Mouse (Mus musculus) embryonic facial prominence, embryonic 11.5 days (tissue): ENCODE results near the gene Rassf5. TPM values are rescaled to one million over a fixed set of nuclear protein-coding genes. Genes with fewer than 3 reads are reported as not detected.

ENCODE experiments used
- ATAC-seq: fragments of 200-750 bp; cut with Nextera tagmentation; replicated peaks from 2 replicates; pipeline ENCODE4 v1.8.0; 2017; ENCODE audit warnings: low read depth; ENCODE audit not compliant: insufficient number of reproducible peaks, low FRiP score, low TSS enrichment
- DNase-seq: peaks from one replicate; pipeline ENCODE4 v3.0.0-alpha.2; 2015; ENCODE audit warnings: low spot score
- H3K27ac ChIP-seq: fragments of 300-500 bp; sonication (generic); replicated peaks from 2 replicates; pipeline ENCODE4 v1.5.1; 2014; ENCODE audit warnings: mild to moderate bottlenecking, low read depth, low read length, control low read depth
- H3K27me3 ChIP-seq: fragments of 300-500 bp; sonication (generic); 2 replicates; pipeline ENCODE4 v1.6.1; 2014; ENCODE audit warnings: mild to moderate bottlenecking, low read length, moderate library complexity, mixed read lengths; ENCODE audit not compliant: control insufficient read depth, insufficient read depth
- H3K36me3 ChIP-seq: fragments of 300-500 bp; sonication (generic); replicated peaks from 2 replicates; pipeline ENCODE4 v1.6.1; 2014; ENCODE audit warnings: low read depth, mild to moderate bottlenecking, low read length, moderate library complexity, mixed read lengths; ENCODE audit not compliant: control insufficient read depth, insufficient read depth
- H3K4me1 ChIP-seq: fragments of 300-500 bp; sonication (generic); 2 replicates; pipeline ENCODE4 v1.6.1; 2014; ENCODE audit warnings: low read length, mixed read lengths; ENCODE audit not compliant: control insufficient read depth, insufficient read depth
- H3K4me2 ChIP-seq: fragments of 300-500 bp; sonication (generic); 2 replicates; pipeline ENCODE4 v1.6.1; 2014; ENCODE audit warnings: low read depth, mild to moderate bottlenecking, control low read depth, low read length, moderate library complexity
- H3K4me3 ChIP-seq: fragments of 300-500 bp; sonication (generic); 2 replicates; pipeline ENCODE4 v1.5.1; 2014; ENCODE audit warnings: low read depth, low read length, control low read depth
- H3K9ac ChIP-seq: fragments of 300-500 bp; sonication (generic); replicated peaks from 2 replicates; pipeline ENCODE4 v1.6.1; 2014; ENCODE audit warnings: mild to moderate bottlenecking, control low read depth, low read length
- H3K9me3 ChIP-seq: fragments of 300-500 bp; sonication (generic); replicated peaks from 2 replicates; pipeline ENCODE4 v1.6.1; 2016; ENCODE audit warnings: mild to moderate bottlenecking, low read length, inconsistent platforms, mixed read lengths; ENCODE audit not compliant: control insufficient read depth
- WGBS: fragments of 180-500 bp; shearing (Covaris S2); extraction: QIAGEN DNeasy Blood & Tissue Kit; methylation state at CpG from one replicate; pipeline ENCODE4 v1.1.7; 2014; 5-methylcytosine and 5-hydroxymethylcytosine counted together
- polyA plus RNA-seq: library from polyadenylated mRNA; unstranded; fragments of >200 nt; fragmentation: Nextera tagmentation; extraction: Ambion mirVana; gene quantifications from 2 replicates; pipeline ENCODE4 v1.2.1, GENCODE M21; 2014

Rassf5 gene
- polyA plus RNA-seq, 1 experiment from 2014 or later, result 1.1 TPM

- WGBS, result 66% methylated on average over 12 of the region's 12 CpGs
- no peak for DNase-seq
Observed at GRCm38 (mm10) chr1:131233527-131233926, 11.5 kb downstream of the Rassf5 start.

GRCm38 (mm10) chr1:131228659-131229058, 16.4 kb downstream of the Rassf5 start:
- Histone ChIP-seq H3K4me3 (no peak overlapping the region), H3K4me2 (no peak overlapping the region), H3K4me1 (no peaks in the 10 kb centered on the region), H3K9ac (no peak overlapping the region), H3K27me3 (no peaks in the 10 kb centered on the region), H3K9me3 (no peaks in the 10 kb centered on the region), H3K36me3 (no peaks in the 10 kb centered on the region), H3K27ac (no peak overlapping the region)
- 91% methylated on average over 5 of the region's 5 CpGs for WGBS
- no peak for DNase-seq
- ATAC-seq, result no peak

More at GRCm38 (mm10) chr1:131233527-131233926, 11.5 kb downstream of the Rassf5 start:
- Histone ChIP-seq H3K4me3 (no peak overlapping the region), H3K4me1 (no peaks in the 10 kb centered on the region), H3K27ac (no peak overlapping the region), H3K36me3 (no peaks in the 10 kb centered on the region), H3K9me3 (no peaks in the 10 kb centered on the region), H3K27me3 (no peaks in the 10 kb centered on the region), H3K9ac (no peak overlapping the region), H3K4me2 (no peak overlapping the region)
- ATAC-seq, result no peak

GRCm38 (mm10) chr1:131228225-131228624, 16.8 kb downstream of the Rassf5 start:
- ATAC-seq (no peak), DNase-seq (no peak)
- 70% methylated on average over 7 of the region's 7 CpGs for WGBS
- no peak overlapping the region for H3K4me2 ChIP-seq
- H3K9me3 ChIP-seq, result no peaks in the 10 kb centered on the region
- no peaks in the 10 kb centered on the region for H3K36me3 ChIP-seq
- H3K4me3 ChIP-seq, result no peak overlapping the region
- no peak overlapping the region for H3K27ac ChIP-seq
- H3K4me1 ChIP-seq, result no peaks in the 10 kb centered on the region
- H3K9ac ChIP-seq, result no peak overlapping the region
- no peaks in the 10 kb centered on the region for H3K27me3 ChIP-seq

- H3K4me2 ChIP-seq, result no peak overlapping the region
- H3K36me3 ChIP-seq, result no peaks in the 10 kb centered on the region
- ATAC-seq (0 out of 2 replicates have a peak, but pooled peaks have one; percentile 29), DNase-seq (no peak)
- no peaks in the 10 kb centered on the region for H3K9me3 ChIP-seq
- H3K9ac ChIP-seq, result no peak overlapping the region
- no peak overlapping the region for H3K4me3 ChIP-seq
- no peaks in the 10 kb centered on the region for H3K4me1 ChIP-seq
- H3K27ac ChIP-seq, result no peak overlapping the region
- no peaks in the 10 kb centered on the region for H3K27me3 ChIP-seq
- 75% methylated on average over 12 of the region's 12 CpGs for WGBS
Observed at GRCm38 (mm10) chr1:131224848-131225471, 20.1 kb downstream of the Rassf5 start.

GRCm38 (mm10) chr1:131223345-131223744, 21.7 kb downstream of the Rassf5 start:
- Histone ChIP-seq H3K9me3 (no peaks in the 10 kb centered on the region), H3K4me2 (no peak overlapping the region), H3K36me3 (no peaks in the 10 kb centered on the region), H3K4me3 (no peak overlapping the region), H3K4me1 (no peaks in the 10 kb centered on the region), H3K27me3 (no peaks in the 10 kb centered on the region), H3K27ac (no peak overlapping the region), H3K9ac (no peak overlapping the region)
- no peak for DNase-seq
- 91% methylated on average over 2 of the region's 2 CpGs for WGBS
- ATAC-seq, result no peak

GRCm38 (mm10) chr1:131221822-131222590, 23.1 kb downstream of the Rassf5 start:
- WGBS, result 80% methylated on average over 13 of the region's 13 CpGs
- no peak for DNase-seq
- Histone ChIP-seq H3K36me3 (no peaks in the 10 kb centered on the region), H3K9me3 (no peaks in the 10 kb centered on the region), H3K4me3 (no peak overlapping the region), H3K27ac (no peak overlapping the region), H3K9ac (no peak overlapping the region), H3K4me2 (no peak overlapping the region), H3K4me1 (no peaks in the 10 kb centered on the region), H3K27me3 (no peaks in the 10 kb centered on the region)
- no peak for ATAC-seq

GRCm38 (mm10) chr1:131218933-131219332, 26.1 kb downstream of the Rassf5 start:
- no peak for ATAC-seq
- H3K27ac ChIP-seq, result no peak overlapping the region
- WGBS, result 90% methylated on average over 11 of the region's 11 CpGs

GRCm38 (mm10) chr1:131213361-131213760, 31.7 kb downstream of the Rassf5 start:
- no peak for DNase-seq
- Histone ChIP-seq H3K36me3 (no peaks in the 10 kb centered on the region), H3K9me3 (no peaks in the 10 kb centered on the region), H3K4me3 (no peak overlapping the region), H3K4me1 (no peaks in the 10 kb centered on the region), H3K27me3 (no peaks in the 10 kb centered on the region), H3K4me2 (no peak overlapping the region), H3K9ac (no peak overlapping the region), H3K27ac (no peak overlapping the region)
- 81% methylated on average over 6 of the region's 6 CpGs for WGBS
- ATAC-seq, result no peak

More at GRCm38 (mm10) chr1:131218933-131219332, 26.1 kb downstream of the Rassf5 start:
- H3K4me2 ChIP-seq, result no peak overlapping the region
- no peaks in the 10 kb centered on the region for H3K36me3 ChIP-seq
- DNase-seq, result no peak
- H3K4me1 ChIP-seq, result no peaks in the 10 kb centered on the region
- no peaks in the 10 kb centered on the region for H3K27me3 ChIP-seq
- H3K9ac ChIP-seq, result no peak overlapping the region
- H3K4me3 ChIP-seq, result no peak overlapping the region
- H3K9me3 ChIP-seq, result no peaks in the 10 kb centered on the region
